Mouse (Mus musculus) liver, embryonic 14.5 days (tissue): ENCODE results near the gene Adgre5.

ENCODE experiments used
- CTCF ChIP-seq: IDR thresholded peaks from 2 replicates; pipeline ENCODE4 v1.5.1; 2016; ENCODE audit warnings: antibody characterized with exemption, low read depth, control low read depth
- EP300 ChIP-seq: IDR thresholded peaks from 2 replicates; pipeline ENCODE4 v1.6.1; 2016; ENCODE audit warnings: antibody characterized with exemption, low read depth

DNA sequence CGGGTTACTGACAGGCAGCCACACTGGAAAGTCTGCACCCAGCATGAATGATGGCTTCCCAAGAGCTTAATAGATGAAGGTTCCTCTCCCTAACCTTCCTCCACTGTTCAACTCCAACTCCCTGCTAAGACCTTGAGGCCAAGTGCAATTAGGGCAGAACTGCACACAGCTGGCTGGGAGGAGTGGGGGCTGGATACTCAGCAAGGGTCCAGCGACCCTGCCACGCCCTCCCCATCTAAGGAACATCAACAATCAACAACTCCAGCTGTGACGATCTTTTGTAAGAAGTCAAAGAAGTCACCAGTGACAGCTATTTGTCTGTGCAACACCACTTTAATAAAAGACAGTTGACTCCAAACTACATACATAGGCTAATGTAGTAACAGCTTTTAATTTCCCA is 35.5 kb upstream of the Adgre5 start:
- no peak for TF ChIP-seq CTCF
- TF ChIP-seq EP300, result no peak
